Mouse (Mus musculus): ENCODE measurements around the gene Ankrd44. TPM values are rescaled to one million over a fixed set of nuclear protein-coding genes. Genes with fewer than 3 reads are reported as not detected.

Ankrd44 gene
- polyA plus RNA-seq, 1 experiment from 2014 or later, result 16.7 TPM

- no peaks in the 10 kb centered on the region for H3K4me1 ChIP-seq (replicated peaks)
- H3K27me3 ChIP-seq, result no peaks in the 10 kb centered on the region
- ATAC-seq (ENCODE audit: low read depth), result no peak
- H3K36me3 ChIP-seq, result no peaks in the 10 kb centered on the region
- H3K4me3 ChIP-seq, result no peak overlapping the region
- H3K27ac ChIP-seq (replicated peaks), result no peak overlapping the region
- WGBS, result 68% methylated on average over 6 of the region's 6 CpGs
- no peak overlapping the region for H3K4me2 ChIP-seq
- no peaks in the 10 kb centered on the region for H3K9me3 ChIP-seq
- no peak overlapping the region for H3K9ac ChIP-seq
Measured at GRCm38 (mm10) chr1:54612344-54612743, 313.8 kb downstream of the Ankrd44 start.

- Histone ChIP-seq H3K36me3 (no peaks in the 10 kb centered on the region), H3K9me3 (no peaks in the 10 kb centered on the region), H3K4me2 (no peak overlapping the region), H3K4me1 (replicated peaks) (no peaks in the 10 kb centered on the region), H3K9ac (no peak overlapping the region), H3K27ac (replicated peaks) (no peak overlapping the region), H3K27me3 (no peaks in the 10 kb centered on the region), H3K4me3 (no peak overlapping the region)
- 69% methylated on average over 7 of the region's 7 CpGs for WGBS
- no peak for ATAC-seq (ENCODE audit: low read depth)
Measured at GRCm38 (mm10) chr1:54611891-54612290, 314.3 kb downstream of the Ankrd44 start.

GRCm38 (mm10) chr1:54606936-54607335, 319.3 kb downstream of the Ankrd44 start:
- no peak for ATAC-seq (ENCODE audit: low read depth)
- Histone ChIP-seq H3K4me2 (no peak overlapping the region), H3K27me3 (no peaks in the 10 kb centered on the region), H3K36me3 (no peaks in the 10 kb centered on the region), H3K4me3 (no peak overlapping the region), H3K4me1 (replicated peaks) (no peaks in the 10 kb centered on the region), H3K9me3 (no peaks in the 10 kb centered on the region), H3K9ac (no peak overlapping the region), H3K27ac (replicated peaks) (no peak overlapping the region)
- WGBS, result 83% methylated on average over 1 of the region's 1 CpGs

GRCm38 (mm10) chr1:54601692-54602091, 324.5 kb downstream of the Ankrd44 start:
- H3K36me3 ChIP-seq, result no peaks in the 10 kb centered on the region
- no peaks in the 10 kb centered on the region for H3K4me1 ChIP-seq (replicated peaks)
- H3K9me3 ChIP-seq, result no peaks in the 10 kb centered on the region
- no peak overlapping the region for H3K27ac ChIP-seq (replicated peaks)
- H3K27me3 ChIP-seq, result no peaks in the 10 kb centered on the region
- 95% methylated on average over 9 of the region's 9 CpGs for WGBS
- no peak overlapping the region for H3K4me2 ChIP-seq
- ATAC-seq (ENCODE audit: low read depth), result no peak
- no peak overlapping the region for H3K4me3 ChIP-seq
- no peak overlapping the region for H3K9ac ChIP-seq

GRCm38 (mm10) chr1:54600275-54600674, 325.9 kb downstream of the Ankrd44 start:
- Histone ChIP-seq H3K9ac (no peak overlapping the region), H3K4me2 (no peak overlapping the region), H3K27me3 (no peaks in the 10 kb centered on the region), H3K4me3 (no peak overlapping the region), H3K4me1 (replicated peaks) (no peaks in the 10 kb centered on the region), H3K27ac (replicated peaks) (no peak overlapping the region), H3K9me3 (no peaks in the 10 kb centered on the region), H3K36me3 (no peaks in the 10 kb centered on the region)
- WGBS, result 44% methylated on average over 1 of the region's 1 CpGs
- no peak for ATAC-seq (ENCODE audit: low read depth)

- H3K9me3 ChIP-seq, result no peaks in the 10 kb centered on the region
- no peak overlapping the region for H3K4me2 ChIP-seq
- H3K4me1 ChIP-seq (replicated peaks), result no peaks in the 10 kb centered on the region
- H3K27ac ChIP-seq (replicated peaks), result no peak overlapping the region
- no peak overlapping the region for H3K9ac ChIP-seq
- 81% methylated on average over 4 of the region's 4 CpGs for WGBS
- no peaks in the 10 kb centered on the region for H3K36me3 ChIP-seq
- no peak for ATAC-seq (ENCODE audit: low read depth)
- no peak overlapping the region for H3K4me3 ChIP-seq
- no peaks in the 10 kb centered on the region for H3K27me3 ChIP-seq
Measured at GRCm38 (mm10) chr1:54597594-54598217, 328.5 kb downstream of the Ankrd44 start.

- WGBS, result 81% methylated on average over 2 of the region's 2 CpGs
- ATAC-seq (ENCODE audit: low read depth), result no peak
Measured at GRCm38 (mm10) chr1:54596151-54596550, 330.0 kb downstream of the Ankrd44 start.

More at GRCm38 (mm10) chr1:54596151-54596550, 330.0 kb downstream of the Ankrd44 start:
- Histone ChIP-seq H3K27ac (replicated peaks) (no peak overlapping the region), H3K9ac (no peak overlapping the region), H3K4me2 (no peak overlapping the region), H3K4me1 (replicated peaks) (no peaks in the 10 kb centered on the region), H3K27me3 (no peaks in the 10 kb centered on the region), H3K9me3 (no peaks in the 10 kb centered on the region), H3K4me3 (no peak overlapping the region), H3K36me3 (no peaks in the 10 kb centered on the region)

Small RNAs within 50 kb of the gene (microRNA-seq; reads per million reads assigned to microRNA genes)
- not detected for gene Gm24053

Other genes starting within 250 kb of the Ankrd44 start
- gene Sf3b1, start 101.1 kb upstream of the Ankrd44 start, polyA plus RNA-seq (2015; fragmentation: Nextera tagmentation; extraction: Ambion mirVana), result 301 and 356 TPM in 2 replicates
- gene Coq10b, start 126.4 kb upstream of the Ankrd44 start, polyA plus RNA-seq (2015; fragmentation: Nextera tagmentation; extraction: Ambion mirVana), result 32.5 and 34.0 TPM in 2 replicates
- 286 and 293 TPM in 2 replicates for gene Hspe1, start 161.7 kb upstream of the Ankrd44 start, polyA plus RNA-seq (2015; fragmentation: Nextera tagmentation; extraction: Ambion mirVana)
- gene Hspd1, start 161.9 kb upstream of the Ankrd44 start, polyA plus RNA-seq (2015; fragmentation: Nextera tagmentation; extraction: Ambion mirVana), result 274 and 281 TPM in 2 replicates
- 187 and 204 TPM in 2 replicates for gene Mob4, start 204.8 kb upstream of the Ankrd44 start, polyA plus RNA-seq (2015; fragmentation: Nextera tagmentation; extraction: Ambion mirVana)

All from neural tube, embryonic 13.5 days (tissue).